Mouse (Mus musculus): ENCODE data around the gene Rhoj. TPM values are rescaled to one million over a fixed set of nuclear protein-coding genes. Genes with fewer than 3 reads are reported as not detected.
"Not testable (repeated sequence)": the region's sequence is repeated elsewhere in the genome, so short reads cannot be mapped to it uniquely, and the experiment has no call there.

The Rhoj gene
- polyA plus RNA-seq, 1 experiment from 2014 or later: 19.2 TPM

- H3K36me3 ChIP-seq (ENCODE audit: control insufficient read depth, insufficient read depth, low read length): no peaks in the 10 kb centered on the region
- no peak overlapping the region for H3K27ac ChIP-seq (ENCODE audit: low read depth, low read length)
- no peaks in the 10 kb centered on the region for H3K27me3 ChIP-seq (ENCODE audit: control insufficient read depth, insufficient read depth, low read length)
- no peak overlapping the region for H3K4me2 ChIP-seq (ENCODE audit: low read depth, low read length, severe bottlenecking)
- ATAC-seq (replicated peaks; ENCODE audit: low FRiP score): no peak
- H3K4me1 ChIP-seq (replicated peaks; ENCODE audit: control insufficient read depth, insufficient read depth, low read length): no peaks in the 10 kb centered on the region
- no peaks in the 10 kb centered on the region for H3K9me3 ChIP-seq (ENCODE audit: control insufficient read depth, low read length)
- no peak for DNase-seq (ENCODE audit: low spot score)
- no peak overlapping the region for H3K4me3 ChIP-seq (ENCODE audit: low read depth, low read length)
- 87% methylated on average over 12 of the region's 12 CpGs for WGBS
- H3K9ac ChIP-seq (ENCODE audit: low read length): no peak overlapping the region
These were observed 12.4 kb downstream of the Rhoj start for GRCm38 (mm10) chr12:75320441-75320925.

GRCm38 (mm10) chr12:75321189-75321588 lies 13.1 kb downstream of the Rhoj start:
- Histone ChIP-seq H3K4me2 (ENCODE audit: low read depth, low read length, severe bottlenecking) (no peak overlapping the region), H3K4me3 (ENCODE audit: low read depth, low read length) (no peak overlapping the region), H3K36me3 (ENCODE audit: control insufficient read depth, insufficient read depth, low read length) (no peaks in the 10 kb centered on the region), H3K27ac (ENCODE audit: low read depth, low read length) (no peak overlapping the region), H3K4me1 (replicated peaks; ENCODE audit: control insufficient read depth, insufficient read depth, low read length) (no peaks in the 10 kb centered on the region), H3K27me3 (ENCODE audit: control insufficient read depth, insufficient read depth, low read length) (no peaks in the 10 kb centered on the region), H3K9me3 (ENCODE audit: control insufficient read depth, low read length) (no peaks in the 10 kb centered on the region), H3K9ac (ENCODE audit: low read length) (no peak overlapping the region)
- ATAC-seq (replicated peaks; ENCODE audit: low FRiP score): no peak
- WGBS: 57% methylated on average over 4 of the region's 4 CpGs
- DNase-seq (ENCODE audit: low spot score): no peak

- no peaks in the 10 kb centered on the region for H3K4me1 ChIP-seq (replicated peaks; ENCODE audit: control insufficient read depth, insufficient read depth, low read length)
- WGBS: 93% methylated on average over 2 of the region's 2 CpGs
- H3K27ac ChIP-seq (ENCODE audit: low read depth, low read length): no peak overlapping the region
- DNase-seq (ENCODE audit: low spot score) (no peak), ATAC-seq (replicated peaks; ENCODE audit: low FRiP score) (no peak)
- H3K9ac ChIP-seq (ENCODE audit: low read length): no peak overlapping the region
- no peaks in the 10 kb centered on the region for H3K27me3 ChIP-seq (ENCODE audit: control insufficient read depth, insufficient read depth, low read length)
- no peak overlapping the region for H3K4me3 ChIP-seq (ENCODE audit: low read depth, low read length)
- no peaks in the 10 kb centered on the region for H3K9me3 ChIP-seq (ENCODE audit: control insufficient read depth, low read length)
- H3K4me2 ChIP-seq (ENCODE audit: low read depth, low read length, severe bottlenecking): no peak overlapping the region
- H3K36me3 ChIP-seq (ENCODE audit: control insufficient read depth, insufficient read depth, low read length): no peaks in the 10 kb centered on the region
These were observed 21.1 kb downstream of the Rhoj start for GRCm38 (mm10) chr12:75329188-75329587.

- no peaks in the 10 kb centered on the region for H3K4me1 ChIP-seq (replicated peaks; ENCODE audit: control insufficient read depth, insufficient read depth, low read length)
- H3K27me3 ChIP-seq (ENCODE audit: control insufficient read depth, insufficient read depth, low read length): no peaks in the 10 kb centered on the region
- no peak for ATAC-seq (replicated peaks; ENCODE audit: low FRiP score)
- no peak overlapping the region for H3K4me3 ChIP-seq (ENCODE audit: low read depth, low read length)
- no peaks in the 10 kb centered on the region for H3K9me3 ChIP-seq (ENCODE audit: control insufficient read depth, low read length)
- 83% methylated on average over 3 of the region's 3 CpGs for WGBS
- H3K9ac ChIP-seq (ENCODE audit: low read length): no peak overlapping the region
- DNase-seq (ENCODE audit: low spot score): no peak
- H3K36me3 ChIP-seq (ENCODE audit: control insufficient read depth, insufficient read depth, low read length): no peaks in the 10 kb centered on the region
- no peak overlapping the region for H3K27ac ChIP-seq (ENCODE audit: low read depth, low read length)
- no peak overlapping the region for H3K4me2 ChIP-seq (ENCODE audit: low read depth, low read length, severe bottlenecking)
These were observed 31.8 kb downstream of the Rhoj start for GRCm38 (mm10) chr12:75339894-75340293.

- DNase-seq (ENCODE audit: low spot score) (no peak), ATAC-seq (replicated peaks; ENCODE audit: low FRiP score) (no peak)
- no peak overlapping the region for H3K4me3 ChIP-seq (ENCODE audit: low read depth, low read length)
- no peaks in the 10 kb centered on the region for H3K9me3 ChIP-seq (ENCODE audit: control insufficient read depth, low read length)
- H3K4me2 ChIP-seq (ENCODE audit: low read depth, low read length, severe bottlenecking): no peak overlapping the region
- no peaks in the 10 kb centered on the region for H3K36me3 ChIP-seq (ENCODE audit: control insufficient read depth, insufficient read depth, low read length)
- H3K27ac ChIP-seq (ENCODE audit: low read depth, low read length): no peak overlapping the region
- 92% methylated on average over 7 of the region's 7 CpGs for WGBS
- no peak overlapping the region for H3K9ac ChIP-seq (ENCODE audit: low read length)
- no peaks in the 10 kb centered on the region for H3K4me1 ChIP-seq (replicated peaks; ENCODE audit: control insufficient read depth, insufficient read depth, low read length)
- no peaks in the 10 kb centered on the region for H3K27me3 ChIP-seq (ENCODE audit: control insufficient read depth, insufficient read depth, low read length)
These were observed 32.2 kb downstream of the Rhoj start for GRCm38 (mm10) chr12:75340331-75340730.

- Histone ChIP-seq H3K27me3 (ENCODE audit: control insufficient read depth, insufficient read depth, low read length) (no peaks in the 10 kb centered on the region), H3K9ac (ENCODE audit: low read length) (no peak overlapping the region), H3K27ac (ENCODE audit: low read depth, low read length) (no peak overlapping the region), H3K4me1 (replicated peaks; ENCODE audit: control insufficient read depth, insufficient read depth, low read length) (no peaks in the 10 kb centered on the region), H3K4me3 (ENCODE audit: low read depth, low read length) (no peak overlapping the region), H3K9me3 (ENCODE audit: control insufficient read depth, low read length) (no peaks in the 10 kb centered on the region), H3K36me3 (ENCODE audit: control insufficient read depth, insufficient read depth, low read length) (no peaks in the 10 kb centered on the region), H3K4me2 (ENCODE audit: low read depth, low read length, severe bottlenecking) (no peak overlapping the region)
- ATAC-seq (replicated peaks; ENCODE audit: low FRiP score): no peak
- WGBS: 84% methylated on average over 7 of the region's 7 CpGs
- DNase-seq (ENCODE audit: low spot score): no peak
These were observed 40.4 kb downstream of the Rhoj start for GRCm38 (mm10) chr12:75348551-75348950.

- H3K36me3 ChIP-seq (ENCODE audit: control insufficient read depth, insufficient read depth, low read length); H3K9ac ChIP-seq (ENCODE audit: low read length); H3K9me3 ChIP-seq (ENCODE audit: control insufficient read depth, low read length); DNase-seq (ENCODE audit: low spot score); H3K4me2 ChIP-seq (ENCODE audit: low read depth, low read length, severe bottlenecking); ATAC-seq (replicated peaks; ENCODE audit: low FRiP score); H3K27me3 ChIP-seq (ENCODE audit: control insufficient read depth, insufficient read depth, low read length); H3K27ac ChIP-seq (ENCODE audit: low read depth, low read length); H3K4me3 ChIP-seq (ENCODE audit: low read depth, low read length); H3K4me1 ChIP-seq (replicated peaks; ENCODE audit: control insufficient read depth, insufficient read depth, low read length): not testable (repeated sequence)
- 87% methylated on average over 5 of the region's 5 CpGs for WGBS
These were observed 41.4 kb downstream of the Rhoj start for GRCm38 (mm10) chr12:75349537-75349936.

GRCm38 (mm10) chr12:75350750-75351149 lies 42.6 kb downstream of the Rhoj start:
- DNase-seq (ENCODE audit: low spot score) (no peak), ATAC-seq (replicated peaks; ENCODE audit: low FRiP score) (no peak)
- no peak overlapping the region for H3K4me2 ChIP-seq (ENCODE audit: low read depth, low read length, severe bottlenecking)
- no peaks in the 10 kb centered on the region for H3K27me3 ChIP-seq (ENCODE audit: control insufficient read depth, insufficient read depth, low read length)
- H3K9me3 ChIP-seq (ENCODE audit: control insufficient read depth, low read length): no peaks in the 10 kb centered on the region
- WGBS: 66% methylated on average over 5 of the region's 5 CpGs
- no peaks in the 10 kb centered on the region for H3K36me3 ChIP-seq (ENCODE audit: control insufficient read depth, insufficient read depth, low read length)
- no peak overlapping the region for H3K9ac ChIP-seq (ENCODE audit: low read length)
- no peaks in the 10 kb centered on the region for H3K4me1 ChIP-seq (replicated peaks; ENCODE audit: control insufficient read depth, insufficient read depth, low read length)
- no peak overlapping the region for H3K27ac ChIP-seq (ENCODE audit: low read depth, low read length)
- no peak overlapping the region for H3K4me3 ChIP-seq (ENCODE audit: low read depth, low read length)

GRCm38 (mm10) chr12:75351846-75352245 lies 43.7 kb downstream of the Rhoj start:
- Histone ChIP-seq H3K27ac (ENCODE audit: low read depth, low read length) (no peak overlapping the region), H3K4me3 (ENCODE audit: low read depth, low read length) (no peak overlapping the region), H3K9ac (ENCODE audit: low read length) (no peak overlapping the region), H3K36me3 (ENCODE audit: control insufficient read depth, insufficient read depth, low read length) (no peaks in the 10 kb centered on the region), H3K4me2 (ENCODE audit: low read depth, low read length, severe bottlenecking) (no peak overlapping the region), H3K27me3 (ENCODE audit: control insufficient read depth, insufficient read depth, low read length) (no peaks in the 10 kb centered on the region), H3K4me1 (replicated peaks; ENCODE audit: control insufficient read depth, insufficient read depth, low read length) (no peaks in the 10 kb centered on the region), H3K9me3 (ENCODE audit: control insufficient read depth, low read length) (no peaks in the 10 kb centered on the region)
- 76% methylated on average over 7 of the region's 7 CpGs for WGBS
- DNase-seq (ENCODE audit: low spot score) (no peak), ATAC-seq (replicated peaks; ENCODE audit: low FRiP score) (no peak)

Measured in forebrain, embryonic 11.5 days (tissue).